8 mouse cellular contexts compared by ENCODE assay signal in the genomic region with DNA sequence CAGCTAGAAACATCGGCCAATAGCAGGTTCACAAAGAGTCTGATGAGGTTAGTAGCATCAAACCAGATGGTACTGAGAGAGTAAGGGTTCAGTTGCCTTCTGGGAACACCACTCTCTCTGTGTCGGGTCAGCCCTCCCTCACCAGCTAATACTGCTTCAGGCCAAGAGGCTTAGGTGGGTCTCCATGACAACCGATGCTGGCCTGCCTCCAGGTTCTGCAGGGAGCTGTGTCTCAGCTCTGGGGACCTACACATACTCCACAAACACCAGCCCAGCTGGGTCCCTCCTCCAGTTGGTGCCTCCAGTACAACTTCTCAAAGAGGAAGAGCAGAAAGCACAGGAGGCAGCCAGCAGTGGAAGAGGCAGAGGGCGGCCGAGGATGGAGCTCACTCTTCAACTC. TPM values are rescaled to one million over a fixed set of nuclear protein-coding genes. Genes with fewer than 3 reads are reported as not detected.
DNase-seq lines count a peak whose midpoint lies in the region; ATAC-seq lines count a peak whose summit lies in the region.

Rd3 (plus strand) TSS at position 184 of the 400 bp plus-strand sequence.

- no peaks in the 10 kb centered on the region for H3K27me3 ChIP-seq in embryonic facial prominence, embryonic 13.5 days
- H3K27me3 ChIP-seq in hindbrain, embryonic 15.5 days = no peaks in the 10 kb centered on the region
- no peaks in the 10 kb centered on the region for H3K27me3 ChIP-seq in midbrain, embryonic 12.5 days

- DNase-seq in layer of hippocampus, postnatal 10 days (ENCODE audit: low spot score in 2 of 2) = peak; percentile 67
- no peak for DNase-seq in layer of hippocampus, adult 9-10 months (ENCODE audit: low spot score)
- DNase-seq in thymus, postnatal 10 days (ENCODE audit: low spot score in 2 of 2) = no peak
- no peak for DNase-seq in gastrocnemius, postnatal 25 days

- no peak for ATAC-seq in embryonic facial prominence, embryonic 13.5 days (ENCODE audit: insufficient number of reproducible peaks, insufficient read depth, low FRiP score, low TSS enrichment, low read depth)
- peak; percentile 42 for ATAC-seq in hindbrain, embryonic 15.5 days (ENCODE audit: low FRiP score, low read depth)
- peak; percentile 65 for ATAC-seq in midbrain, embryonic 12.5 days (ENCODE audit: low FRiP score, low read depth)
- no peak for ATAC-seq in megakaryocyte-erythroid progenitor cell, adult 5-6 weeks (replicated peaks; ENCODE audit: low FRiP score, low TSS enrichment, poor library complexity, severe bottlenecking)

- WGBS in embryonic facial prominence, embryonic 13.5 days = 46% methylated on average over 5 of the region's 5 CpGs
- 32% methylated on average over 5 of the region's 5 CpGs for WGBS in hindbrain, embryonic 15.5 days
- 35% methylated on average over 5 of the region's 5 CpGs for WGBS in midbrain, embryonic 12.5 days

- H3K4me2 ChIP-seq in embryonic facial prominence, embryonic 13.5 days = no peak within 1 kb of the TSS
- H3K4me2 ChIP-seq in hindbrain, embryonic 15.5 days = no peak within 1 kb of the TSS
- H3K4me2 ChIP-seq in midbrain, embryonic 12.5 days (replicated peaks) = no peak within 1 kb of the TSS; the same call in 1 of the 2 replicates

- H3K9ac ChIP-seq in embryonic facial prominence, embryonic 13.5 days = no peak within 1 kb of the TSS
- H3K9ac ChIP-seq in hindbrain, embryonic 15.5 days = no peak within 1 kb of the TSS
- H3K9ac ChIP-seq in midbrain, embryonic 12.5 days (replicated peaks) = no peak within 1 kb of the TSS

- H3K4me3 ChIP-seq in embryonic facial prominence, embryonic 13.5 days = no peak within 1 kb of the TSS
- no peak within 1 kb of the TSS for H3K4me3 ChIP-seq in hindbrain, embryonic 15.5 days
- no peak within 1 kb of the TSS for H3K4me3 ChIP-seq in midbrain, embryonic 12.5 days

- no peaks in the 10 kb centered on the region for H3K36me3 ChIP-seq in embryonic facial prominence, embryonic 13.5 days
- H3K36me3 ChIP-seq in hindbrain, embryonic 15.5 days = no peaks in the 10 kb centered on the region
- no peaks in the 10 kb centered on the region for H3K36me3 ChIP-seq in midbrain, embryonic 12.5 days

- 0 out of 2 replicates have a peak within 1 kb of the TSS, but pooled peaks have one; percentile 17 for H3K27ac ChIP-seq in embryonic facial prominence, embryonic 13.5 days
- H3K27ac ChIP-seq in hindbrain, embryonic 15.5 days (replicated peaks) = no peak within 1 kb of the TSS
- peak within 1 kb of the TSS; percentile 1; the same call in 1 of the 2 replicates for H3K27ac ChIP-seq in midbrain, embryonic 12.5 days (replicated peaks)

- peaks cover 58% of the 10 kb centered on the region for H3K4me1 ChIP-seq in embryonic facial prominence, embryonic 13.5 days
- peaks cover 15% of the 10 kb centered on the region for H3K4me1 ChIP-seq in hindbrain, embryonic 15.5 days (replicated peaks)
- H3K4me1 ChIP-seq in midbrain, embryonic 12.5 days = peaks cover 32% of the 10 kb centered on the region

- no peaks in the 10 kb centered on the region for H3K9me3 ChIP-seq in embryonic facial prominence, embryonic 13.5 days
- no peaks in the 10 kb centered on the region for H3K9me3 ChIP-seq in hindbrain, embryonic 15.5 days
- no peaks in the 10 kb centered on the region for H3K9me3 ChIP-seq in midbrain, embryonic 12.5 days

RNA-seq across cellular contexts. Expression of gene Rd3, which starts in this region (rescaled TPM):
- 1 to 10 TPM in 1 of 2 experiments, under 1 TPM in 1; 0.40 to 1.0 TPM for total RNA-seq in layer of hippocampus, postnatal 10 days (2021)
- polyA plus RNA-seq in embryonic facial prominence, embryonic 13.5 days (2015; fragmentation: Nextera tagmentation; extraction: Ambion mirVana) = 1.7 and 3.8 TPM in 2 replicates
- polyA plus RNA-seq in hindbrain, embryonic 15.5 days (2015; fragmentation: Nextera tagmentation; extraction: Ambion mirVana) = 3.0 and 4.0 TPM in 2 replicates
- polyA plus RNA-seq in midbrain, embryonic 12.5 days (2016; fragmentation: Nextera tagmentation; extraction: Ambion mirVana) = 1.8 and 2.1 TPM in 2 replicates
- not detected in 2 replicates for total RNA-seq in megakaryocyte-erythroid progenitor cell, adult 5-6 weeks (2014; fragmentation: Nextera tagmentation)
- not detected in 2 replicates for total RNA-seq in megakaryocyte-erythroid progenitor cell, adult 5-6 weeks (2017)
- under 1 TPM in 1 of 2 experiments, not detected in 1; 0.15 TPM for total RNA-seq in gastrocnemius, postnatal 25 days (2021)

Comparison
In these comparisons a context has a peak if more than half of its experiments do, and no peak if none do; other contexts are left out.
1. DNase-seq: peak in layer of hippocampus, postnatal 10 days (2 of 2); none in layer of hippocampus, adult 9-10 months (single experiment), thymus, postnatal 10 days (0 of 2) and gastrocnemius, postnatal 25 days (single experiment).
2. ATAC-seq: peak in hindbrain, embryonic 15.5 days (single experiment) and midbrain, embryonic 12.5 days (single experiment); none in embryonic facial prominence, embryonic 13.5 days (single experiment) and megakaryocyte-erythroid progenitor cell, adult 5-6 weeks (single experiment).